Mouse (Mus musculus) neutrophil, adult 5-6 weeks (primary cell): ENCODE results near the gene Evl. TPM values are rescaled to one million over a fixed set of nuclear protein-coding genes. Genes with fewer than 3 reads are reported as not detected.
"Not testable (repeated sequence)": the region's sequence is repeated elsewhere in the genome, so short reads cannot be mapped to it uniquely, and the experiment has no call there.

Experiments used
- ATAC-seq: fragments of 151-379, 151-347 bp; 2 replicates; pipeline ENCODE4 v1.8.0; 2017; ENCODE audit warnings: mild to moderate bottlenecking, moderate TSS enrichment; ENCODE audit not compliant: insufficient number of reproducible peaks, poor library complexity, low FRiP score, severe bottlenecking; ENCODE audit errors: extremely low read depth
- total RNA-seq: library from RNA; stranded (forward); fragments of 200-1000 nt; gene quantifications from 2 replicates; pipeline ENCODE4 v1.2.3, GENCODE M21; 2017

Evl gene
- total RNA-seq, result 294 and 338 TPM in 2 replicates

- ATAC-seq, result no peak
These were observed at the start of gene Evl for GRCm38 (mm10) chr12:108554120-108554841. TSS of gene Evl (plus strand) at chr12:108554720.

GRCm38 (mm10) chr12:108505846-108506245 is 48.7 kb upstream of the Evl start:
- no peak for ATAC-seq

GRCm38 (mm10) chr12:108507046-108507445 is 47.5 kb upstream of the Evl start:
- ATAC-seq, result not testable (repeated sequence)

GRCm38 (mm10) chr12:108510571-108510970 is 43.9 kb upstream of the Evl start:
- ATAC-seq, result no peak

- ATAC-seq, result no peak
These were observed 43.5 kb upstream of the Evl start for GRCm38 (mm10) chr12:108511009-108511408.

- no peak for ATAC-seq
These were observed 39.1 kb upstream of the Evl start for GRCm38 (mm10) chr12:108515464-108515863.

GRCm38 (mm10) chr12:108519374-108519773 is 35.1 kb upstream of the Evl start:
- ATAC-seq, result no peak

GRCm38 (mm10) chr12:108529214-108529613 is 25.3 kb upstream of the Evl start:
- no peak for ATAC-seq

- no peak for ATAC-seq
These were observed 20.0 kb upstream of the Evl start for GRCm38 (mm10) chr12:108534484-108534883.

- no peak for ATAC-seq
These were observed 18.1 kb upstream of the Evl start for GRCm38 (mm10) chr12:108536461-108536860.

- 0 out of 2 replicates have a peak, but pooled peaks have one; percentile 25 for ATAC-seq
These were observed 13.4 kb upstream of the Evl start for GRCm38 (mm10) chr12:108541088-108541487.

- ATAC-seq, result no peak
These were observed 7.9 kb upstream of the Evl start for GRCm38 (mm10) chr12:108546508-108547153.

- no peak for ATAC-seq
These were observed 7.2 kb upstream of the Evl start for GRCm38 (mm10) chr12:108547251-108547875.

GRCm38 (mm10) chr12:108551731-108552130 is 2.8 kb upstream of the Evl start:
- ATAC-seq, result no peak

- ATAC-seq, result no peak
These were observed 1.4 kb upstream of the Evl start for GRCm38 (mm10) chr12:108553079-108553478.

- ATAC-seq, result no peak
These were observed 489 bp downstream of the Evl start for GRCm38 (mm10) chr12:108554861-108555556.

- no peak for ATAC-seq
These were observed 3.7 kb downstream of the Evl start for GRCm38 (mm10) chr12:108558194-108558593.

GRCm38 (mm10) chr12:108563238-108563637 is 8.7 kb downstream of the Evl start:
- no peak for ATAC-seq

GRCm38 (mm10) chr12:108564910-108565506 is 10.5 kb downstream of the Evl start:
- no peak for ATAC-seq
